Mouse (Mus musculus) heart, postnatal 14 days (tissue): ENCODE measurements around the gene Usp3. TPM values are rescaled to one million over a fixed set of nuclear protein-coding genes. Genes with fewer than 3 reads are reported as not detected.

Source experiments
- total RNA-seq, 2 experiments: library from RNA; stranded (reverse); gene quantifications; 2 replicates each; pipeline ENCODE4 v1.2.3; 2021

Usp3 gene
- total RNA-seq, 2 experiments from 2014 or later, result 29.5 to 29.7 TPM

Other genes starting within 250 kb of the Usp3 start
- gene Herc1, start 242.7 kb downstream of the Usp3 start, total RNA-seq, result 10 to 100 TPM; 44.1 to 48.3 TPM
- gene Fbxl22, start 78.5 kb downstream of the Usp3 start, total RNA-seq, result 10 to 100 TPM; 48.3 to 59.1 TPM
- not detected for gene Car12, start 120.5 kb upstream of the Usp3 start, total RNA-seq
- gene Aph1b, start 202.3 kb upstream of the Usp3 start, total RNA-seq, result 1 to 10 TPM; 5.8 to 7.0 TPM
- gene Gm10647, start 203.9 kb upstream of the Usp3 start, total RNA-seq, result under 1 TPM; 0.15 to 0.36 TPM
- gene Aph1c, start 241.6 kb upstream of the Usp3 start, total RNA-seq, result 1 to 10 TPM; 1.0 to 1.9 TPM